Mouse (Mus musculus): Measurements from ENCODE around the gene D5Ertd579e. TPM values are rescaled to one million over a fixed set of nuclear protein-coding genes. Genes with fewer than 3 reads are reported as not detected.

D5Ertd579e gene
- polyA plus RNA-seq, 1 experiment = 8.6 TPM

DNA sequence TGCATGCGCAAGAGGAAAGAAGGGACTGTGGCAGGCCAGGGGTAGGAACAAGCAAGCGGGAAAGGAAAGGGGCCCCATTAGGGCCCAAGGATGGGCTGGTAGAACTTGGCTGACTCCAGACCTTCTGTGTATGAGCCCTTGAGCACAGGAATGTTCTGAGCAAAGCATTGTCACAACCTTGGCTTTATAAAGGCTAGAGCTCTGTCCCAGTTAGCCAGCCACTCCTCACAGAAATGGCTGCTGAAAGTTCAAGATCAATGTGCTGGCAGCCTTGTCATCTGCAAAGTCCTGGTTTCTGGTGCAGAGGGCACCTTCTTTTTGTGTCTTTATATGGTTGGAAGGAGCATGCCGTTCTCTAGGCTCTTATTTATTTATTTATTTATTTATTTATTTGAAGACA is 23.8 kb upstream of the D5Ertd579e start:
- Histone ChIP-seq H3K79me3 (ENCODE audit: low read depth) (no peaks in the 10 kb centered on the region), H3K36me3 (ENCODE audit: control insufficient read depth, insufficient read depth) (no peaks in the 10 kb centered on the region), H3K79me2 (ENCODE audit: control insufficient read depth, insufficient read depth) (no peaks in the 10 kb centered on the region), H3K27me3 (ENCODE audit: control insufficient read depth, insufficient read depth, insufficient read length) (no peaks in the 10 kb centered on the region), H3K4me3 (ENCODE audit: insufficient read depth, poor library complexity, severe bottlenecking) (no peak overlapping the region), H3ac (ENCODE audit: control insufficient read depth, insufficient read length, low read depth) (no peak overlapping the region)
- TF ChIP-seq MAX (IDR thresholded peaks at IDR 0.05) = no peak
- no peak for TF ChIP-seq CTCF (IDR thresholded peaks at IDR 0.05; ENCODE audit: control insufficient read depth, insufficient read depth, insufficient read length)
- no peak for TF ChIP-seq USF1 (IDR thresholded peaks at IDR 0.05; ENCODE audit: low read depth)
- TF ChIP-seq FOSL1 (IDR thresholded peaks at IDR 0.05; ENCODE audit: insufficient read depth, low read length, poor library complexity, severe bottlenecking) = no peak
- no peak for TF ChIP-seq CEBPB (IDR thresholded peaks at IDR 0.05; ENCODE audit: low read depth)
- no peak for TF ChIP-seq MYOD1 (IDR thresholded peaks at IDR 0.05; ENCODE audit: control insufficient read depth, insufficient read length, low read depth)
- TF ChIP-seq MYOG (IDR thresholded peaks at IDR 0.05; ENCODE audit: control insufficient read depth, extremely low read depth, insufficient read length) = no peak

DNA sequence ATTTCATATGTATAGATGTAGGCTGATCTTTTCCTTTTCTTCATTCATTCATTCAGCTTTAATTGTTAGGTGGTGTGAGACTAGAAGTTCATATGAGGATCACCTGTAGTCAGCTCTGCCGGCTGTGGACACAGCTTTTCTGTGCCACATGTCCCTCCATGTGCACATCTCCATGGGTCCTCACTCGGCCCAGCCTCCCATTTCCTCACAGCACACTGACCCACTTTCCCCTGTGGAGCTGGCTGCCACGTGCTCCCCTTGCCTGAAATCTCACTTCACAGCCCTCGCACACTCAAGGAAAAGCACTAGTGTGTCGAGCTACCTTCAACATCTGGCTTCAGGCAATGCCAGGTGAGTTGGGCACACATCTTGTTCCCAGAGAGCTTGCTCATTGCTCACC is 23.3 kb upstream of the D5Ertd579e start:
- H3K79me2 ChIP-seq (ENCODE audit: control insufficient read depth, insufficient read depth) = no peaks in the 10 kb centered on the region
- no peaks in the 10 kb centered on the region for H3K36me3 ChIP-seq (ENCODE audit: control insufficient read depth, insufficient read depth)
- H3K79me3 ChIP-seq (ENCODE audit: low read depth) = no peaks in the 10 kb centered on the region
- H3K27me3 ChIP-seq (ENCODE audit: control insufficient read depth, insufficient read depth, insufficient read length) = no peaks in the 10 kb centered on the region
- no peak overlapping the region for H3ac ChIP-seq (ENCODE audit: control insufficient read depth, insufficient read length, low read depth)
- H3K4me3 ChIP-seq (ENCODE audit: insufficient read depth, poor library complexity, severe bottlenecking) = no peak overlapping the region
- TF ChIP-seq FOSL1 (IDR thresholded peaks at IDR 0.05; ENCODE audit: insufficient read depth, low read length, poor library complexity, severe bottlenecking) (no peak), CEBPB (IDR thresholded peaks at IDR 0.05; ENCODE audit: low read depth) (no peak), CTCF (IDR thresholded peaks at IDR 0.05; ENCODE audit: control insufficient read depth, insufficient read depth, insufficient read length) (no peak), MYOD1 (IDR thresholded peaks at IDR 0.05; ENCODE audit: control insufficient read depth, insufficient read length, low read depth) (no peak), MYOG (IDR thresholded peaks at IDR 0.05; ENCODE audit: control insufficient read depth, extremely low read depth, insufficient read length) (no peak), USF1 (IDR thresholded peaks at IDR 0.05; ENCODE audit: low read depth) (no peak), MAX (IDR thresholded peaks at IDR 0.05) (no peak)

DNA sequence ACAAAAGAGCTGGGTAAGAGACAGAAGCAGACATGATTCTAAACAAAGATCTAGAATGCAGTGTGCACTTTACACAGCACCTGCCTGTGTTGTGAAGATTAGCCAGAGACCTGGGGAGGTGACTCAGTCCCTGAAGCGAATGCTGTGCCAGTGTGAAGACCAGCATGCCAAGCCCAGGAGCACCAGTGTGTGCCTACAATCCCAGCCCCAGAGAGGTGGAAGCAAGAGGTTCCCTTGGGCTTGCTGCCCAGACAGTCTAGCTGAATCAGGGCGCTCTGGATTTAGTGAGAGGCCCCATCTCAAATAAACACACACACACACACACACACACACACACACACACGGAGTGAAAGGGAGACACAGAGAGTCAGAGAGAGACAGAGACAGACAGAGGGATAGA is 22.1 kb upstream of the D5Ertd579e start:
- Histone ChIP-seq H3K36me3 (ENCODE audit: control insufficient read depth, insufficient read depth) (no peaks in the 10 kb centered on the region), H3K27me3 (ENCODE audit: control insufficient read depth, insufficient read depth, insufficient read length) (no peaks in the 10 kb centered on the region), H3ac (ENCODE audit: control insufficient read depth, insufficient read length, low read depth) (no peak overlapping the region), H3K79me3 (ENCODE audit: low read depth) (no peaks in the 10 kb centered on the region), H3K4me3 (ENCODE audit: insufficient read depth, poor library complexity, severe bottlenecking) (no peak overlapping the region), H3K79me2 (ENCODE audit: control insufficient read depth, insufficient read depth) (no peaks in the 10 kb centered on the region)
- no peak for TF ChIP-seq FOSL1 (IDR thresholded peaks at IDR 0.05; ENCODE audit: insufficient read depth, low read length, poor library complexity, severe bottlenecking)
- TF ChIP-seq USF1 (IDR thresholded peaks at IDR 0.05; ENCODE audit: low read depth) = no peak
- no peak for TF ChIP-seq CEBPB (IDR thresholded peaks at IDR 0.05; ENCODE audit: low read depth)
- TF ChIP-seq MYOD1 (IDR thresholded peaks at IDR 0.05; ENCODE audit: control insufficient read depth, insufficient read length, low read depth) = no peak
- no peak for TF ChIP-seq MYOG (IDR thresholded peaks at IDR 0.05; ENCODE audit: control insufficient read depth, extremely low read depth, insufficient read length)
- TF ChIP-seq CTCF (IDR thresholded peaks at IDR 0.05; ENCODE audit: control insufficient read depth, insufficient read depth, insufficient read length) = no peak
- TF ChIP-seq MAX (IDR thresholded peaks at IDR 0.05) = no peak

DNA sequence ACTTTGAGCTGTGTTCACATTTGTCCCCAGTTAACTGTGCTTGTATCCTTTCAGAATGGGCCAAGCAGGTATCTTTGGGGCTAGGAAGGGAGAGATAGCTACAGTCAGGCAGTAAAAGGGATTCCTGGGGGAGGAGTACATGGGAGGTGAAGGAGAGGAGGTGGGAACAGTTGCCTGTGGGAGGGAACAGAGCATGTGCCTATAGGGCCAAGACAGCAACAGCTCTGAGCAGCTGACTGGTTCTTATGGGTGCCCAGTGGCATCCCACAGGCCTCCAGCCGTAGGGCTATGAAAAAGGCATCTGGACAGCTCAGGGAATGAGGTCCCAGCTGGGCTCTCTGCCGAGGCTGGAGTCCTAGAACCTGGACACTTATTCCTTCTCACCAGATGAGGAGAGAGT is 21.0 kb upstream of the D5Ertd579e start:
- no peaks in the 10 kb centered on the region for H3K79me3 ChIP-seq (ENCODE audit: low read depth)

DNA sequence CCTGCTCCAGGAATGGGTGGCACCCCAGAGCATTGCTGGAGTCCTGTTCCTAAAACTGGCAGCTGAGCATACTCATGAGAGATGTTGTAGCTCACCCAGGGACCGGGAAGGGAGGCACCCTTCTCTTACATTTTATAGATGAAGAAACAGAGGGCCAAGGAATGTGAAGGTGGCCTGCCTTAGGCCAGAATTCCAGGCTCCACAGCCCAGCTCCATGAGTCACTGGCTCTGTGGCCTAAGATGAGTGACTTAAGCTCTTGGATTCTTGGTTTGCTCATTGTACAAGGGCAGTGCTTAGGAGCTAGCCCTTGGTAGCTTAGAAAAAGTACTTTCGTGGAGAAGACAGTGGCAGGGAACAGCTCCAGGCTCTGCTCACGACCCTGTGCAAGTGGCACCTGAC is 19.0 kb upstream of the D5Ertd579e start:
- Histone ChIP-seq H3K36me3 (ENCODE audit: control insufficient read depth, insufficient read depth) (no peaks in the 10 kb centered on the region), H3K79me2 (ENCODE audit: control insufficient read depth, insufficient read depth) (no peaks in the 10 kb centered on the region), H3K4me3 (ENCODE audit: insufficient read depth, poor library complexity, severe bottlenecking) (no peak overlapping the region), H3K27me3 (ENCODE audit: control insufficient read depth, insufficient read depth, insufficient read length) (no peaks in the 10 kb centered on the region), H3K79me3 (ENCODE audit: low read depth) (no peaks in the 10 kb centered on the region), H3ac (ENCODE audit: control insufficient read depth, insufficient read length, low read depth) (no peak overlapping the region)
- TF ChIP-seq FOSL1 (IDR thresholded peaks at IDR 0.05; ENCODE audit: insufficient read depth, low read length, poor library complexity, severe bottlenecking) = peak; percentile 88
- no peak for TF ChIP-seq MYOG (IDR thresholded peaks at IDR 0.05; ENCODE audit: control insufficient read depth, extremely low read depth, insufficient read length)
- TF ChIP-seq CEBPB (IDR thresholded peaks at IDR 0.05; ENCODE audit: low read depth) = peak; percentile 38

More for the DNA sequence above, 21.0 kb upstream of the D5Ertd579e start:
- TF ChIP-seq CTCF (IDR thresholded peaks at IDR 0.05; ENCODE audit: control insufficient read depth, insufficient read depth, insufficient read length) (no peak), USF1 (IDR thresholded peaks at IDR 0.05; ENCODE audit: low read depth) (no peak), MYOG (IDR thresholded peaks at IDR 0.05; ENCODE audit: control insufficient read depth, extremely low read depth, insufficient read length) (no peak), MAX (IDR thresholded peaks at IDR 0.05) (no peak), FOSL1 (IDR thresholded peaks at IDR 0.05; ENCODE audit: insufficient read depth, low read length, poor library complexity, severe bottlenecking) (no peak), MYOD1 (IDR thresholded peaks at IDR 0.05; ENCODE audit: control insufficient read depth, insufficient read length, low read depth) (no peak), CEBPB (IDR thresholded peaks at IDR 0.05; ENCODE audit: low read depth) (no peak)
- H3ac ChIP-seq (ENCODE audit: control insufficient read depth, insufficient read length, low read depth) = no peak overlapping the region
- H3K4me3 ChIP-seq (ENCODE audit: insufficient read depth, poor library complexity, severe bottlenecking) = no peak overlapping the region
- H3K36me3 ChIP-seq (ENCODE audit: control insufficient read depth, insufficient read depth) = no peaks in the 10 kb centered on the region
- no peaks in the 10 kb centered on the region for H3K27me3 ChIP-seq (ENCODE audit: control insufficient read depth, insufficient read depth, insufficient read length)
- H3K79me2 ChIP-seq (ENCODE audit: control insufficient read depth, insufficient read depth) = no peaks in the 10 kb centered on the region

DNA sequence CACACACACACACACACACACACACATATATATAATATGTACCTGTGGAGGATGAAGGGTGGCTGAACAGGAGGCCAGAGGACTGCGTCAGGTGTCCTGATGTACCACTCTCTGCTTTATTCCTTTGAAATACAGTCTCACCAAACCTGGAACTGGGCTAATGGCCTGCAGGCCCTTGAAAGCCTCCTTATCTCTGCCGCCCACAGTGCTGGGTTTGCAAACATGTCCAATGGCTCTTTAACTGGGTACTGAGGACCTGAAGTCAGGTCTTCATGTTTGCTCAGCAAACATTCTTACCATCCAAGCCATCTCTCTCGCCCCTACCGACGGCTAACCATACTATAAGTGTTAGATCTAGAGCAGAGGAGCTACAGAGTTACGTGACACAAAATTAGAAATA is 17.9 kb upstream of the D5Ertd579e start:
- H3K79me3 ChIP-seq (ENCODE audit: low read depth) = no peaks in the 10 kb centered on the region
- no peak overlapping the region for H3ac ChIP-seq (ENCODE audit: control insufficient read depth, insufficient read length, low read depth)
- TF ChIP-seq MYOD1 (IDR thresholded peaks at IDR 0.05; ENCODE audit: control insufficient read depth, insufficient read length, low read depth) = no peak
- no peak for TF ChIP-seq FOSL1 (IDR thresholded peaks at IDR 0.05; ENCODE audit: insufficient read depth, low read length, poor library complexity, severe bottlenecking)
- no peak for TF ChIP-seq USF1 (IDR thresholded peaks at IDR 0.05; ENCODE audit: low read depth)
- no peak for TF ChIP-seq MAX (IDR thresholded peaks at IDR 0.05)
- no peak for TF ChIP-seq MYOG (IDR thresholded peaks at IDR 0.05; ENCODE audit: control insufficient read depth, extremely low read depth, insufficient read length)
- no peaks in the 10 kb centered on the region for H3K36me3 ChIP-seq (ENCODE audit: control insufficient read depth, insufficient read depth)
- H3K79me2 ChIP-seq (ENCODE audit: control insufficient read depth, insufficient read depth) = no peaks in the 10 kb centered on the region
- H3K27me3 ChIP-seq (ENCODE audit: control insufficient read depth, insufficient read depth, insufficient read length) = no peaks in the 10 kb centered on the region
- no peak overlapping the region for H3K4me3 ChIP-seq (ENCODE audit: insufficient read depth, poor library complexity, severe bottlenecking)

All from C2C12 (cell line).